Comparison of ENCODE assay signal across 29 mouse cellular contexts in genomic region chr2:62562661-62563485, GRCm38 (mm10). TPM values are rescaled to one million over a fixed set of nuclear protein-coding genes. Genes with fewer than 3 reads are reported as not detected.
DNase-seq lines count a peak whose midpoint lies in the region; ATAC-seq and TF ChIP-seq lines count a peak whose summit lies in the region.
"Had no signal": no experiment of that assay in that cellular context is flagged by ENCODE, and none has a peak within 500 bp of the region (broad histone marks: within the 10 kb centered on the region; RNA-seq: fewer than 3 reads in every experiment).

No protein-coding gene starts in this region.

- no peak overlapping the region for H3K9ac ChIP-seq in intestine, embryonic 14.5 days (ENCODE audit: low read length)
- no peak overlapping the region for H3K9ac ChIP-seq in intestine, postnatal 0 days (ENCODE audit: low read depth, low read length)
- H3K9ac ChIP-seq in lung, embryonic 14.5 days: no peak overlapping the region
- H3K9ac ChIP-seq in heart, adult 2 months (ENCODE audit: low read depth, low read length): no peak overlapping the region
- H3K9ac ChIP-seq: embryonic facial prominence, embryonic 13.5 days; forebrain, embryonic 15.5 days; heart, embryonic 12.5 days; limb, embryonic 12.5 days; liver, embryonic 12.5 days; neural tube, embryonic 13.5 days had no signal

- no peaks in the 10 kb centered on the region for H3K79me2 ChIP-seq in heart, adult 2 months (replicated peaks; ENCODE audit: control insufficient read depth, insufficient read depth, low read length)

- ATAC-seq in intestine, embryonic 14.5 days (replicated peaks; ENCODE audit: low FRiP score, low TSS enrichment, low read depth): 0 out of 2 replicates have a peak, but pooled peaks have one; percentile 27
- no peak for ATAC-seq in intestine, postnatal 0 days
- no peak for ATAC-seq in lung, embryonic 14.5 days (ENCODE audit: insufficient read depth)
- ATAC-seq: forebrain, embryonic 15.5 days; hindbrain, embryonic 16.5 days; liver, embryonic 12.5 days; Patski had no signal

- no peaks in the 10 kb centered on the region for H3K9me3 ChIP-seq in intestine, embryonic 14.5 days (ENCODE audit: control insufficient read depth, low read length)
- H3K9me3 ChIP-seq in intestine, postnatal 0 days (ENCODE audit: control insufficient read depth): no peaks in the 10 kb centered on the region
- H3K9me3 ChIP-seq in lung, embryonic 14.5 days (ENCODE audit: low read depth, low read length): no peaks in the 10 kb centered on the region
- H3K9me3 ChIP-seq: embryonic facial prominence, embryonic 13.5 days; forebrain, embryonic 15.5 days; heart, embryonic 12.5 days; hindbrain, embryonic 10.5 days; limb, embryonic 12.5 days; liver, embryonic 12.5 days; neural tube, embryonic 13.5 days had no signal

- no peaks in the 10 kb centered on the region for H3K27me3 ChIP-seq in intestine, embryonic 14.5 days (replicated peaks; ENCODE audit: control insufficient read depth, insufficient read depth, low read length)
- H3K27me3 ChIP-seq in intestine, postnatal 0 days (replicated peaks; ENCODE audit: control insufficient read depth, insufficient read depth, low read length): no peaks in the 10 kb centered on the region
- H3K27me3 ChIP-seq in lung, embryonic 14.5 days (ENCODE audit: insufficient read depth, low read length): no peaks in the 10 kb centered on the region
- H3K27me3 ChIP-seq in heart, adult 2 months (ENCODE audit: control insufficient read depth, insufficient read depth, low read length): no peaks in the 10 kb centered on the region
- H3K27me3 ChIP-seq: embryonic facial prominence, embryonic 13.5 days; forebrain, embryonic 15.5 days; heart, embryonic 12.5 days; limb, embryonic 12.5 days; liver, embryonic 12.5 days; neural tube, embryonic 13.5 days had no signal

- intact Hi-C loops in left cerebral cortex, postnatal 25 days (cut with DNase I): no loop called here
- intact Hi-C loops in heart, adult 2 months (cut with DNase I): no loop called here

- H3K4me3 ChIP-seq in intestine, embryonic 14.5 days (ENCODE audit: low read depth, low read length): no peak overlapping the region
- no peak overlapping the region for H3K4me3 ChIP-seq in intestine, postnatal 0 days (ENCODE audit: low read depth, low read length)
- H3K4me3 ChIP-seq in lung, embryonic 14.5 days (ENCODE audit: low read depth, low read length): no peak overlapping the region
- H3K4me3 ChIP-seq in heart, adult 2 months: no peak overlapping the region
- H3K4me3 ChIP-seq: embryonic facial prominence, embryonic 13.5 days; forebrain, embryonic 15.5 days; heart, embryonic 12.5 days; hindbrain, embryonic 10.5 days; limb, embryonic 12.5 days; liver, embryonic 12.5 days; neural tube, embryonic 13.5 days had no signal

- H3K4me2 ChIP-seq in intestine, embryonic 14.5 days (ENCODE audit: low read length): no peak overlapping the region
- H3K4me2 ChIP-seq in intestine, postnatal 0 days (replicated peaks; ENCODE audit: low read depth): no peak overlapping the region
- no peak overlapping the region for H3K4me2 ChIP-seq in lung, embryonic 14.5 days
- H3K4me2 ChIP-seq: embryonic facial prominence, embryonic 13.5 days; forebrain, embryonic 15.5 days; heart, embryonic 12.5 days; limb, embryonic 12.5 days; liver, embryonic 12.5 days; neural tube, embryonic 13.5 days had no signal

- 0 out of 2 replicates have a peak, but pooled peaks cover 3% of the 10 kb centered on the region for H3K4me1 ChIP-seq in intestine, embryonic 14.5 days (replicated peaks; ENCODE audit: control insufficient read depth, insufficient read depth, low read length)
- H3K4me1 ChIP-seq in intestine, postnatal 0 days (replicated peaks; ENCODE audit: control insufficient read depth, insufficient read depth, low read length): no peaks in the 10 kb centered on the region
- no peaks in the 10 kb centered on the region for H3K4me1 ChIP-seq in lung, embryonic 14.5 days (ENCODE audit: insufficient read depth)
- H3K4me1 ChIP-seq in heart, adult 2 months (ENCODE audit: control insufficient read depth, insufficient read depth, low read length): no peaks in the 10 kb centered on the region
- H3K4me1 ChIP-seq: forebrain, embryonic 15.5 days; heart, embryonic 12.5 days; hindbrain, embryonic 10.5 days; liver, embryonic 12.5 days; neural tube, embryonic 13.5 days had no signal

- WGBS in intestine, embryonic 14.5 days: 66% methylated on average over 5 of the region's 5 CpGs
- 59% methylated on average over 5 of the region's 5 CpGs for WGBS in intestine, postnatal 0 days
- 47% methylated on average over 5 of the region's 5 CpGs for WGBS in lung, embryonic 14.5 days
- 65% methylated on average over 5 of the region's 5 CpGs for WGBS in heart, adult 2 months

- no peak for TF ChIP-seq CTCF in intestine, postnatal 0 days (IDR thresholded peaks at IDR 0.05; ENCODE audit: low read depth)
- no peak for TF ChIP-seq CTCF in lung, embryonic 14.5 days (IDR thresholded peaks at IDR 0.05; ENCODE audit: low read depth)
- TF ChIP-seq CTCF in heart, adult 2 months (IDR thresholded peaks at IDR 0.05): no peak

- H3K27ac ChIP-seq in intestine, embryonic 14.5 days (ENCODE audit: low read depth): no peak overlapping the region
- no peak overlapping the region for H3K27ac ChIP-seq in intestine, postnatal 0 days (ENCODE audit: low read depth, low read length)
- H3K27ac ChIP-seq in lung, embryonic 14.5 days (ENCODE audit: low read depth): no peak overlapping the region
- H3K27ac ChIP-seq in heart, adult 2 months: no peak overlapping the region
- H3K27ac ChIP-seq: embryonic facial prominence, embryonic 13.5 days; forebrain, embryonic 15.5 days; hindbrain, embryonic 10.5 days; limb, embryonic 12.5 days; liver, embryonic 12.5 days; neural tube, embryonic 13.5 days had no signal

- DNase-seq in intestine, embryonic 14.5 days (ENCODE audit: low spot score): no peak
- DNase-seq in lung, embryonic 14.5 days: peak; percentile 41
- no peak for DNase-seq in lung, postnatal 4 days
- DNase-seq in retina, embryonic 14.5 days (ENCODE audit: low spot score): peak; percentile 75
- no peak for DNase-seq in left cerebral cortex, postnatal 25 days (ENCODE audit: low spot score in 2 of 2)
- DNase-seq in right cerebral cortex, postnatal 10 days (ENCODE audit: low spot score in 2 of 2): no peak
- DNase-seq in heart, adult 2 months: no peak
- DNase-seq: adrenal gland, postnatal 36 days; cerebellum, adult 11 months; cerebellum, adult 9-11 months; gastrocnemius, postnatal 10 days; heart, adult 11 months; heart, postnatal 10 days; kidney, adult 2 months; lung, adult 2 months; midbrain, embryonic 14.5 days; right cerebral cortex, postnatal 14 days; thymus, postnatal 25 days had no signal

- no peaks in the 10 kb centered on the region for H3K36me3 ChIP-seq in intestine, embryonic 14.5 days (ENCODE audit: control insufficient read depth, insufficient read depth, low read length)
- H3K36me3 ChIP-seq in intestine, postnatal 0 days (ENCODE audit: control insufficient read depth, insufficient read depth): no peaks in the 10 kb centered on the region
- H3K36me3 ChIP-seq in lung, embryonic 14.5 days (ENCODE audit: insufficient read depth): no peaks in the 10 kb centered on the region
- no peaks in the 10 kb centered on the region for H3K36me3 ChIP-seq in heart, adult 2 months (ENCODE audit: control insufficient read depth, insufficient read depth, low read length)
- H3K36me3 ChIP-seq: embryonic facial prominence, embryonic 13.5 days; forebrain, embryonic 15.5 days; heart, embryonic 12.5 days; hindbrain, embryonic 10.5 days; limb, embryonic 12.5 days; liver, embryonic 12.5 days; neural tube, embryonic 13.5 days had no signal

- no peak for TF ChIP-seq POLR2A in heart, adult 2 months (IDR thresholded peaks at IDR 0.05; ENCODE audit: insufficient read depth, low read depth, low read length)

- no peak for TF ChIP-seq EP300 in heart, adult 2 months (IDR thresholded peaks at IDR 0.05; ENCODE audit: insufficient read depth, low read depth, low read length)

RNA-seq across cellular contexts. Expression of gene Fap, which starts 11.0 kb away (rescaled TPM):
- 14.2 and 16.5 TPM in 2 replicates for polyA plus RNA-seq in intestine, embryonic 14.5 days (2014; fragmentation: Nextera tagmentation; extraction: Ambion mirVana)
- 2.8 and 3.6 TPM in 2 replicates for polyA plus RNA-seq in intestine, postnatal 0 days (2015; fragmentation: Nextera tagmentation; extraction: Ambion mirVana)
- polyA plus RNA-seq in lung, embryonic 14.5 days (2014; fragmentation: Nextera tagmentation; extraction: Ambion mirVana): 2.0 and 2.2 TPM in 2 replicates
- 1 to 10 TPM; 3.6 to 4.4 TPM for total RNA-seq in left cerebral cortex, postnatal 25 days (2021)
- 1 to 10 TPM; 3.8 to 5.0 TPM for total RNA-seq in heart, adult 2 months (2021)
- 1.4 and 4.8 TPM in 2 replicates for polyA plus RNA-seq in heart, adult 2 months (2012; rRNA removed)
- total RNA-seq: ES-E14 had no signal
- polyA plus RNA-seq: Patski had no signal

Comparison
In these comparisons a context has a peak if more than half of its experiments do, and no peak if none do; other contexts are left out.
1. DNase-seq: peak in lung, embryonic 14.5 days (single experiment) and retina, embryonic 14.5 days (single experiment); none in intestine, embryonic 14.5 days (single experiment), lung, postnatal 4 days (0 of 2), left cerebral cortex, postnatal 25 days (0 of 2), right cerebral cortex, postnatal 10 days (0 of 2) and heart, adult 2 months (0 of 2).